Mouse (Mus musculus): Measurements from ENCODE around the gene Gm17402. TPM values are rescaled to one million over a fixed set of nuclear protein-coding genes. Genes with fewer than 3 reads are reported as not detected.

Gene Gm17402
- total RNA-seq (2021): not detected

DNA sequence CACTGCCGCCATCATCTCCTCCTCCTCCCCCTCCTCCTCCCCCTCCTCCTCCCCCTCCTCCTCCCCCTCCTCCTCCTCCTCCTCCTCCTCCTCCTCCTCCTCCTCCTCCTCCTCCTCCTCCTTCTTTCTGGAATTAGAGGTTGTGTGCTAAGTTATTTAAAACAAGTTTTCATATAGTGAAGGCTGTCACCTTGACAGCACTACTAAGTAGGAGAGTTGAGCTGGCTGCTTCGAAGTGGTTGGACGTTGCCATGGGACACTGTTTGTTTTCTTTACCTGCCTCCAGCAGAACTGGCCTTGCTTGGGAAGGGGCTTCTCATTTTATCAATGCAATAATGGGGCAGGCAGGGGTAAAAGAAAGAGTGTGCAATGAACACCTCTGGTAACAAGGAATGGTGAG is at the start of gene Gm17402:
Gene Gm17402, minus strand, starts transcription at position 101 of the 400 bp plus-strand sequence.
- DNase-seq (ENCODE audit: extremely low spot score in 1 of 2, low spot score in 1 of 2): no peak

DNA sequence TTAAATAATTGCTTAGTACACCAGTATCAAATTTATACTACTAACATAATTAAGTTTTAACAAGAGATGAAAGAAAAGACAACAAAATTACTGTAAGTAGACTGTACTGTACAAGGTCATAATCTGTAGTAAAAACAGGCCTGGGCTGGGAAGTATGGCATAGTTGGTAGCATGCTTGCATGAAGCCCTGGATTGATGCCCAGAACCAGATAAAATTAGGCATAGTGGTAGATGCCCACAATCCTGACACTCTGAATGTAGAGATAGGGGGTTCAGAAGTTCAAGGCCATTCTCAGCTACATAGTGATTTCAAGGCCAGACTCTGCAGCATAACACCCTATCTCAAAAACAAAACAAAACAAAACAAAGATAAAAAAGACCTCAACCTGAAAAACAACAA is 3.3 kb upstream of the Gm17402 start:
- no peak for DNase-seq (ENCODE audit: extremely low spot score in 1 of 2, low spot score in 1 of 2)

DNA sequence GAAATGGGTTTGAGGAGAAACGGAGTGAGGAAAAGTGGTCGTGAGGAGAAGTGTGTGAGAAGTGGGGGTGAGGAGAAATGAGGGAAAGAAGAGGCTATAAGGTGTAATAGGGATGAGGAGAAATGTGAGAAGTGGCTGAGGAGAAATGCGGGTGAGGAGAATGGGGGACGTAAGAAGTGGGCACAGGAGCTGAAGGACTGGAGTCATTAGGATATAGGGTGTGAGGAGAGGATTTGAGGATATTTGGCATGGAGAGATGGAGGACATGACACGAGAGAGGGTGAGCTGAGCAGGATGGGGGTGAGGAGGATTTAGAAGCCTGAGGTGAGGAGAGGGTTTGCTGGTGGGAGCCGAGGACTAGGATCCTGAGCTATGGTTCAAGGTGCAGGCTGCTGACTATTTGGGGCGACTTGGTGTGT is 594 bp downstream of the Gm17402 start:
- no peak for DNase-seq (ENCODE audit: extremely low spot score in 1 of 2, low spot score in 1 of 2)

GRCm38 (mm10) chr3:67373872-67374271 is 1.1 kb downstream of the Gm17402 start, which contains the start of gene Mlf1:
Gene Mlf1 (plus strand): TSS chr3:67374097.
- DNase-seq (ENCODE audit: extremely low spot score in 1 of 2, low spot score in 1 of 2): peak; percentile 71 to 72

GRCm38 (mm10) chr3:67372781-67373180 is 2.2 kb downstream of the Gm17402 start:
- DNase-seq (ENCODE audit: extremely low spot score in 1 of 2, low spot score in 1 of 2): no peak

DNA sequence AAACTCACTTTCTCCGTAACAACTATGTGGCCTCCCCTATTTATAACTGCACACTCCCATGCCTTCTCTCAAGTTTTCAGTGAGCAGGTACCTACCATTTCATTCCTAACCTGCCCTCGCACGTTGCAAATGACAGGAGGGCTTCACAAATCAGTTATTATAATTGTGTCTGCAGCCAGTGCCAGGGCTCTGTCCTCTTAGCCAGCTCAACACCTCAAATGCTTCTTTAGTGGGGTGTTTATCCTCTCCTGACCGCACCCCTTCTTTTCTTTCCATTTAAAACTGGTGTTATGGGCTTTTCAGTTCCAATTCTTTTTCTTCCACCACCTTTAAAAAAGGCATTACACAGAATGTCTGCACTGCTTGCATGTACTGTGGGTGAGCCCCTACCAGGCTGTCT is 2.8 kb downstream of the Gm17402 start:
- no peak for DNase-seq (ENCODE audit: extremely low spot score in 1 of 2, low spot score in 1 of 2)

DNA sequence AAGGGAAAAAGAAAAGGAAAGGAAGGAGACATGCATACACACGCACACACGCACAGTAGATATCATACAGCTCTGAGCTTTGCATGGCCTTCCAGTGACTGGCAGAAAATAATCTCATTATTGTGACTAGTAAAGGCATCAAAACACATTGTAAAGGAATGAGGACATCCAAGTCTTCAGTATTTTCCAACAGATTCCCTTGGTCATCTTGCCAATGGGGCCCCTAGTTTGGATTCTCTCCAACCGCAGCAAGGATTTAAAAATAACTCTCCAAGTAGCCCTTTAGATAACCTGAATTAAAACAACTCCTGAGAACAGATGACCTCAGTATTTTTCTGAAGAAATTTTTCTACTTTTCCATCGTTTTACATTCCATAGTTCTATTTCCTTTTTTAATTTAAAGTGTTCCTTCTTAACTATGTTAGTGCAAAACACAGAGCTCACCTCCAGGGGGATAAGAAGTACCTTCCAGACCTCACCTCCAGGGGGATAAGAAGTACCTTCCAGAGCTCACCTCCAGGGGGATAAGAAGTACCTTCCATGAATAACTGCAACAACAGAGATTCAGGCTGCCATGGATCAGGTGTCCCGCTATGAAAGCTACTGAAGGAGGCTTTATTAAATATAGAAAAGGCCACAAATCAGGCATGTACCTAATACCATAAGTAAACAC is 5.4 kb downstream of the Gm17402 start:
- DNase-seq (ENCODE audit: extremely low spot score in 1 of 2, low spot score in 1 of 2): no peak

DNA sequence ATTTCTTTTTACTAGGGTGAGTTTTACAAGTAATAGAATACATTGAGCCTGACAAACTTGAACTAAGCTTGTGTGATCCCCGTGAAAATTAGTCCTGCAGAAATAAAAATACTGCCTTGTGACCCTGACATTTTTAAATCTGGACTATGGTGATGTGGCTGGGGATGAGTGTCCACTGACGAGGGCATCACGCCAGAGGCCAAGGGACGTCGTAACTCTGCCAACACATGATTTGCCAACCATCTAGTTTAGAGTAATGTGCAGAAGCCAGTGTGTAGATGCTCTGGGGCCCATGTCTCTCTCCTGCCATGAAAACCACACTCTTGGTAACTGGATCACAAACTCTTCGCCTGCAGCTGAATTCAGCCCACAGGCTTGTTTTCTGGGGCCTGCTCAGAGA is 7.5 kb downstream of the Gm17402 start:
- DNase-seq (ENCODE audit: extremely low spot score in 1 of 2, low spot score in 1 of 2): no peak

GRCm38 (mm10) chr3:67366087-67366892 is 8.7 kb downstream of the Gm17402 start:
- no peak for DNase-seq (ENCODE audit: extremely low spot score in 1 of 2, low spot score in 1 of 2)

DNA sequence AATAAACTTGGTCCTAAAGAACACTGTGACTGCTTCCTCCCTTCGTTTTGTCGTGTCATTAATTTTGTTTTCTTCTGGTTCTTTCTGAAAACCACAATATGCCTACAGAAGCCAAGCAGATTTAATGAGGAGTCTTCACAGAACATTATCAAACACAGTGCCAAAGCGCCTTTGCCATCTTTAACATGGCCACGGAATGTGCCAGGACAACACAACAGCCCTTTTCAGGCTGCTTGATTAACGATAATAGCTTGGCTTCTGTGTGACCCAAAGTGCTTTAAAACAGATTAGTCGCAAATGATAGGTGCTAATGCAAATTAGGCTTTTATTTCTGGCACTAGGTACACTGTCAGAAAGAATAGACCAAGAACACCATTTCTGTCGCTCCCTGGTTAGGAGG is 16.6 kb downstream of the Gm17402 start:
- DNase-seq (ENCODE audit: extremely low spot score in 1 of 2, low spot score in 1 of 2): no peak

- no peak for DNase-seq (ENCODE audit: extremely low spot score in 1 of 2, low spot score in 1 of 2)
Observed at GRCm38 (mm10) chr3:67352763-67353149, 22.2 kb downstream of the Gm17402 start.

DNA sequence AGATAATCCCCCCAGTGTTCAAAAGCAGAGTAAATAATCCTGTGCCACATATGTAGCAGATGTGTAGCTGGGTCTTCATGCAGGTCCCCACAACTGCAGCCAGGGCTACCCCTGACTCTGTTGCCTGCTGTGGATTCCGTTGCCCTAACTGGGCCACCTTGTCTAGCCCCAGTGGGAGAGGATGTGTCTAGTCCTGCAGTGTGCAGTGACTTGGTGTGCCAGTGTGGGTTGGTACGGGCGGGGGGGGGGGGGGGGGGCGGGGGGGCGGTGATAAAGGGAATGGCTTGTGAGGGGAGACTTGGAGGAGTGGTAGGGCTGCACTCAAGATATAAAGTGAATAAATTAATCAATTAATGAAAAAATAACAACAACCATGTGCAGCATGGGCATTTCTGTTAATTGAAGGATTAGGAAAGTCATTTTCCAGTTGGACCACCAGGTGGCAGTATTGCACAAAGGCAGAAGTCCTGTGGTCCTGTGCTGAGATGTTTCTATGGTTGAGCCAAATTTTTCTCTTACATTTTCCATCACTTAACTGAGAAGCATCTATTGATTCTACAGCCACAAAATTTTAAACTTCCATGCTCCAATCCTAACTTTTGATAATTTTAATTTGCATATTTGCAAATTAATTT is 22.7 kb downstream of the Gm17402 start:
- peak in 1 of 2 experiments; percentile 62 for DNase-seq (ENCODE audit: extremely low spot score in 1 of 2, low spot score in 1 of 2)

DNA sequence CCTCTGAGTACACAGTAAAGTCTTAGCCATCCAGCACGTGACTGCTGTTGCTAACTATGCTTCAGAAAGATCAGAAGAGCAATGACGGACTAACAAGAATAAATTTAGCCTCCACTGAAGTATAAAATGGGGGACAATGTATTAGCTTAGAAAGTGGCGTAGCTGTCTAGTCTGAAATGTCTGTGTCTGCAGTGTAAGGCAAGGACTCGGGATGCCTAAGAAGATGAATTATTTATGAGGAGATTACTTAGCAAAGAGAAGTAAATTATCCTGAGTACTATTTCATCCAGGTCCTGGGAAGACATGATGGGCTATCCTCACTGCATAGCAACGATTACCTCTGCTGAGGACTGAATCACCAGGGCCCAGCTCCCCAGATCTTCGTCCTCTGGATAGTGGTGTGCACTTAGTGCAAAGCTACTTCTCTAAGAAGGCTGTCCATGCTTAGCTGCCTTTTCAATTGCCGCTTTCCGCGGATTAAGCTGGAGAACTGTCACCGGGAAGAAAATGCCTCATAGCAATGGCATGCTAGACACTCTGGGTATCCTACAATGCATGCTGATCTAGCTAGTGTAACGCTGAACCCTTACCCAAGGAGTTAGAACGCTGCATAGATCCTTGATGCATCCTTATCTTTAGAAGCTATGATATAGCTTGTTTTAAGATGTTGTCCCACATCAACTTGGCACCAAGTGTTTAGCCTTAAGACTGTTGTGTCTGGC is 23.4 kb downstream of the Gm17402 start:
- no peak for DNase-seq (ENCODE audit: extremely low spot score in 1 of 2, low spot score in 1 of 2)

- DNase-seq (ENCODE audit: extremely low spot score in 1 of 2, low spot score in 1 of 2): no peak
Observed at GRCm38 (mm10) chr3:67346674-67347073, 28.3 kb downstream of the Gm17402 start.

- peak; percentile 21 to 73 for DNase-seq (ENCODE audit: extremely low spot score in 1 of 2, low spot score in 1 of 2)
Observed at GRCm38 (mm10) chr3:67344599-67344998, 30.4 kb downstream of the Gm17402 start.

DNA sequence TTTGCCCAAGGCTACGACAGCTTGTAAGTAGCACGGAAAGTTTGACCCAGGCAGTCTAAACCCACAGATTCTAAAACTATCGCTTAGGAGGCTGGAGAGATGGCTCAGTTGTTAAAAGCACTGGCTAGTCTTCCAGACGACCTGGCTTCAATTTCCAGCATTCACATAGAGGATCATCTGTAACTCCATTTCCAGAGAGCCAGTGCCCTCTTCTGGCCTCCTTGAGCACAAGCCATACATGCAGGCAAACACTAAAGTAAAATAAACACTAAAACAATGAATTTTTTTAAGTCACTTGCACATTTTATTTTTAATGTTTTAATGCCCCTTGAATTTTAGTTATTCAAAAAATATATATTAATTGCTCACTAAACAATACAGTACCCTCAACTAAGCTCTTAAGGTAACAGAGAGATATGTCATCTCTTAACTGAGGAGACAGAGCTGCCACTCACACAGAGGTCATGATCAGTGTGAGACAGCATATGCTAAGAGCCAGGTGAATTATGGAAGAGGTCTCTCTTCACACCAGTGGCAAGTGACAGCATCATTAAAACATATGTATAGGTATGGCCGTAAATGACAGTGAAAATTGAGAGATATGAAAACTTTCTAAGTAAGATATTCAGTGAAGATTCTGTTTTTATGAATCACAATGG is 31.8 kb downstream of the Gm17402 start:
- DNase-seq (ENCODE audit: extremely low spot score in 1 of 2, low spot score in 1 of 2): no peak

GRCm38 (mm10) chr3:67340921-67341320 is 34.0 kb downstream of the Gm17402 start:
- no peak for DNase-seq (ENCODE audit: extremely low spot score in 1 of 2, low spot score in 1 of 2)

DNA sequence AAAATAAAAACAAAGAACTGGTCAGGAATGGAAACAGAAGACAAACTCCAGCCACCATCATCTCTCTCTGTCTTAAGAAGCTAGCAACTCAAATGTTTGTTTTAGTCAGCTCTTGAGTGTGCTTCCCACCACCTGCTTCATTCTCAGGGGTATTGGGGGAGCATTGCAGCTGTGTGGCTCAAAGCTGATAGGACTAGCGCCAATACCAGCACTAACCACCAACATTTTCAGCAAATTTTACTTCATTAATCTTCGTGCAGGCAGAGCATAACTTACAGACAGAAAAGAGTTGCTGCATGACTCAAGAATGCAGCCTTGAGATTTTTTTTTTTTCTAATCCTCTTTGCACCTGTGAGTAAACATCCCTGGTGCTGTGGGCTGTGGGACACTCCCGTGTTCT is 35.4 kb downstream of the Gm17402 start:
- no peak for DNase-seq (ENCODE audit: extremely low spot score in 1 of 2, low spot score in 1 of 2)

DNA sequence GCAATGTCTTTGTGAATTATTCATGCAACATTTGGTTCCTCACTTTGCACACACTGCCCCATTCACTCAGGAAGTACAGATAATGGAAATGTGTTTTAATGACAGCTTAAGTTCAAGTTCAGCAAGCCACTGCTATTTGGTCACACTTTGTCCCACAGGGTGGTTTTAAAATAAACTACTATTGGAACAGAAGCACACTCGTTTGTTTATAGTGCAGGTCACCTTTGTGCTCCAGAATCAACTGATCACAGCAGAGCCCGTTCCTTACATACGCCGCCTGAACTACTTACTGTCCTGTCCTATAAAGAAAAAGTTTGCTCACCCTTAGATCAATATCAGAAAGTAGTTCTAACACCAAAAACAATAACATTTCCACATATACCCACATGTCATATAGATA is 52.5 kb downstream of the Gm17402 start:
- DNase-seq (ENCODE audit: extremely low spot score in 1 of 2, low spot score in 1 of 2): no peak

Data from layer of hippocampus, postnatal 25 days (tissue).